Mouse (Mus musculus): Measurements from ENCODE around the gene Zswim1. TPM values are rescaled to one million over a fixed set of nuclear protein-coding genes. Genes with fewer than 3 reads are reported as not detected.
"Not testable (repeated sequence)": the region's sequence is repeated elsewhere in the genome, so short reads cannot be mapped to it uniquely, and the experiment has no call there.

Zswim1 gene
- total RNA-seq, 2 experiments from 2014 or later = 3.5 to 4.5 TPM

DNA sequence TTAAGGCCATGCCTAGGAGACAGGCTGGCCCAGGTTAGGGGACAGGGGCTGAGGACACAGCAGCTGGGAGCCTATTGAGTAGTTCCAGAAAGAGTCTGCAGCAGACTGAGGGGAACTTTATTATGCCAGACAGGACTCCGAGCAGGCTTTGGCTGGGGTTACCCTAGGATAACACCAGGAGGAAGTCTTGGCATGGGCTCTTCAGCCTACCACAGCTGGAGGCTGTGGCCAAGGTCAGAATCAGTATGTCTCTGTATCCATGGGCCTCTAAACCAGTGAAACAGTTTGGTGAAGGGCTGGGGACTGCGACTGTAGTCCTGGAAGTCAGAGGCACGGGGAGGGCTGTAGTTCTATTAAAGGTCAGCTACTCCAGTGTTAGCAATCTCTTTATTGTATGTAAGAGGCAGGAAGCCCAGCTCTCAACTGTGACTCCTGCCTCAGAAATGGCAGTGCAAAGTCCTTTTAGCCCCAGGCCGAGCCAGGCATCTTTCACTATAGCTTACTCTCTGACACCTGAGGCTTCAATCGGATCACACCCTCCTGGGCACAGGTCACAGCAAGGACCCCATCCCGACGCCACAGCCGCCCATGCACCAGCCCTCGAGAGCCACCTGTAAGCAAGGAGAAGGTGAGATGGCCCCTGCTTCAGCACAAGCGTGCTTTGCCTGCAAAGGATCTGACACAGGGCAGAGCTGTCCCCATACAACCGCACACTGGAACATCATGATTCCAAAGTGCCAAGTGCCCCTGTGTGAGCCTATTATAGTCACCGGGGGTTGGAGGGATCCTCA lies 29.9 kb upstream of the Zswim1 start:
- DNase-seq = no peak

DNA sequence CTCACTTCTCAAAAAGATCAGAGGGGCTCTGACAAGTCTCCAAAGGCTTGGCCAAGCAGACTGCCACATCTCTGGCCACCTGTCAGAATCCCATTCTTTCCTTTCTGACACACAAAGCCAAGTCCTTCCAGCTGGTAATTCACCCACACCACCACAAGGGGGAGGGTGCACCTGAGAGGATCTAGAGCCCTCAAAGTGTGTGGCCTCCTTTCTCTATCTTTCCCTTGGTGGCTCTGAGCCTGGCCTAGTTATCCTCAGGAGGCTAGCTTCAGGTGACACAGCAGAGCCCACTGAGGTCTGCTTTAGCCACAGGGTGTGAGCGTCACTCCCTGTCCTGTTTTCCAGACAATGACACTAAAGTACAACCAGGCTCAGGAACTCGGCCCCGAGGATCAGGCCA lies 29.2 kb upstream of the Zswim1 start:
- peak; percentile 59 for DNase-seq

DNA sequence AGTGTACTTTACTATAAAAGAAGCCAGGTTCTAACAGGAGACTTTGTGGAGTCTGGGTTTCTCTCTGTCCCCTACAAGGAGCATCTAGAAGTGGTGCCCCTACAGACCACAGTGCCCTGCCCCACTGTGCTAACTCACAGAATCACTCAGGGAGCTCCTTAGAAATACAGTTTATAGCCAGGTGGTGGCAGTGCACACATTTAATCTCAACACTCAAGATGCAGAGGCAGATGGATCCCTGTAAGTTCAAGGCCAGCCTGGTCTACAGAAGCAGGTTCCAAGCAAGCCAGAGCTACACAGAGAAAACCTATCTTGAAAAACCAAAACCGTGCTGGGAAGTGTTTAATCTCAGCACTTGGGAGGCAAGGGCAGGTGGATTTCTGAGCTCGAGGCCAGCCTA lies 28.7 kb upstream of the Zswim1 start:
- no peak for DNase-seq

GRCm38 (mm10) chr2:164794293-164794692 lies 28.2 kb upstream of the Zswim1 start:
- peak; percentile 88 for DNase-seq

DNA sequence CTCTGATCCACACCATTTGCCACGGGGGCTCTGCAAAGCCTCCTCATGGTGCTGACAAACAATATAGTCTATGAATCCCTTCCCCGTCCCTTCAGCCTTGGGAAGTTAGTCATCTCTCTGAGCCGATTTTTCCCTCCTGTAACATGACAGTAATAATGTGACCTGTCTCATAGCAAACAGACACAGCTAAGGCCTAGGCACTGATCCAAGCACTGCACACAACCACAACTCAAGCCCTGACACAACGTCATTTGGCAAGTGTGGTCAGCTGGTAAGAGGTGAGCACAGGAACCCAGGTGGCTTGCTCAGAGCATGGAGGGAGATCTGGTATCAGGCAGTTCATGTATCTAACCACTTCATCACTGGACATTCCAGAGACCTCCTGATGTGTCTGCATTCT lies 26.6 kb upstream of the Zswim1 start:
- DNase-seq = no peak

DNA sequence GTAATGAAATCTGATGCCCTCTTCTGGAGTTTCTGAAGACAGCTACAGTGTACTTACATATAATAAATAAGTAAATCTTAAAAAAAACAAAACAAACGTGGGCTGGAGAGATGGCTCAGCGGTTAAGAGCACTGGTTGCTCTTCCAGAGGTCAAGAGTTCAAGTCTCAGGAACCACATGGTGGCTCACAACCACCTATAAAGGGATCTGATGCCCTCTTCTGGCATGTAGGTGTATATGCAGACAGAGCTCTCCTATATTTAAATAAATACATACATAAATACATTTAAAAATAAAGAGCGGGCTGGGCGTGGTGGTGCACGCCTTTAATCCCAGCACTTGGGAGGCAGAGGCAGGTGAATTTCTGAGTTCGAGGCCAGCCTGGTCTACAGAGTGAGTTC lies 23.9 kb upstream of the Zswim1 start:
- not testable (repeated sequence) for DNase-seq

- no peak for DNase-seq
These were observed 22.1 kb upstream of the Zswim1 start for GRCm38 (mm10) chr2:164800252-164801004.

- DNase-seq = no peak
These were observed 19.1 kb upstream of the Zswim1 start for GRCm38 (mm10) chr2:164803201-164803920.

DNA sequence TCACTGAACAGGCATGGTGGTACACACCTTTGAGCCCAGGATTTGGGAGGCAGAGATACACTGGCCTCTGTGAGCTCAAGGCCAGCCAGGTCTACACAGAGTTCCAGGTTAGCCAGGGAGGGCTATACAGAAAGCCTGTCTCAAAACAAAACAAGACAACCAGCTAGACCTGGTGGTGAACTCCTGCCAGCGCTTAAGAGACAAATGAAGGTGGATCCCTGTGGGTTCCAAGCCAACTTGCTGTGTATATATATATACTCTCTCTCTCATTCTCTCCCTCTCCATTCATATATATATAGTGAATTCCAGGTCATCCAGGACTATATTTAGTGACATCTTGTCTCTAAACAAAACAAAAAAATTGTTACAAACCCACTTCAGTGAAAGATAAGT lies 18.6 kb upstream of the Zswim1 start:
- no peak for DNase-seq

- peak; percentile 93 for DNase-seq
These were observed 17.8 kb upstream of the Zswim1 start, which contains the start of the genes Acot8 and Zswim3 for GRCm38 (mm10) chr2:164804533-164805331. Gene Acot8, minus strand, starts transcription at chr2:164804882. Gene Zswim3, plus strand, starts transcription at chr2:164805098.

DNA sequence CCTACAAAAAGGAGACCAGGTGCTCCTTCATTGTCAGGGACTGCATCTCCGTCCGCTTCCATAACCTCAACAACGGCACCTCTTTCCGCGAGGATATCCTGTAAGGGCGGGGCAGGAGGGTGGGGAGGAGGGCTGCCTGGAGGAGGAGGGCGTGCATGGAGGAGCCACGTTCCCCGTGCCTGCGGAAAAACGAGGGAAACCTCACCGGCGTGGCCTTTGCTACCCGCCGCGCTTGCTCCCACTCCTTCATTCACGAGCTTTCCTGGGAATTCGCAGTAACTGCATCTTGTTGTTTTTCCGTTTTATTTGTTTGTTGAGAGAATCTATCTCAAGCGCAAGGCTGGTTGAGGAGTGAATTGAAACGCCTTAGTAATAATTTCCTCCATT lies 17.2 kb upstream of the Zswim1 start:
- no peak for DNase-seq

GRCm38 (mm10) chr2:164806614-164807013 lies 15.9 kb upstream of the Zswim1 start:
- DNase-seq = no peak

- DNase-seq = no peak
These were observed 8.9 kb upstream of the Zswim1 start for GRCm38 (mm10) chr2:164813557-164813956.

- DNase-seq = no peak
These were observed 7.1 kb upstream of the Zswim1 start for GRCm38 (mm10) chr2:164815348-164815747.

- no peak for DNase-seq
These were observed 6.7 kb upstream of the Zswim1 start for GRCm38 (mm10) chr2:164815821-164816220.

GRCm38 (mm10) chr2:164817206-164817605 lies 5.3 kb upstream of the Zswim1 start:
- no peak for DNase-seq

GRCm38 (mm10) chr2:164817703-164818102 lies 4.8 kb upstream of the Zswim1 start:
- DNase-seq = no peak

DNA sequence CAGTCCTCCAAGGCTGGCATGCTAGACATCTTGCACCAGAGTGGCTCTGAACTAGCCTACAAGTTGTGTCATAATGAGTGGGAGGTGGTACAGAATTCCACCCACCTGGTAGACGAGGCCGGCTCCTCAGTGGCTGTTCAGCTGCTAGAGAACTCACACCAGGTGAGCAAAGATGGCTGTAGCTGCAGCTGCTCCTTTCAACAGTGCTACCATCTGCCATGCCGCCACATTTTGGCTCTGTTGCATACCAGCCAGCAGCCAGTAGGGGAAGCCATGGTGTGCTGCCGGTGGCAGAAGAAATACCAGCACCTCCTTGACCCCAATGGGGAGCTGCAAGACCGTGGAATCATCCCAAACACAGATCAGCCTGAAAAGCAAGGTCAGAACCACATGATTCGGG lies 1.4 kb upstream of the Zswim1 start:
- DNase-seq = no peak

DNA sequence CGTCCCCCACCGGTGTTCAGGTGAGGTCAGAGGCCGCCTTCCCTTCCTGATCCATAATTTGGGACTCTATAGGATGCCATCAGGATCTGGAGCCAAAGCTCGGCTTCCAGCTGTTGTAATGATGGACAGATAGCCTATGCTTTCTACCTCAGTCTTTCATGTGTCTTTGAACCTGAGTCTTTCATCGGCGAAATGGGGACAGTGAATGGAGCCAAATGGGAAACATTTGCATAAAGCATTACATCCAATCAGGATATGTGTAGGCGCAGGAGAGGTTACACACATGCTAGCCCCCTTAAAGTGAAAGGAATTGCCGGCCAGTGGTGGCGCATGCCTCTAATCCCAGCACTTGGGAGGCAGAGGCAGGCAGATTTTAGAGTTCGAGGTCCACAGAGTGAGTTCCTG lies 697 bp downstream of the Zswim1 start:
- no peak for DNase-seq

DNA sequence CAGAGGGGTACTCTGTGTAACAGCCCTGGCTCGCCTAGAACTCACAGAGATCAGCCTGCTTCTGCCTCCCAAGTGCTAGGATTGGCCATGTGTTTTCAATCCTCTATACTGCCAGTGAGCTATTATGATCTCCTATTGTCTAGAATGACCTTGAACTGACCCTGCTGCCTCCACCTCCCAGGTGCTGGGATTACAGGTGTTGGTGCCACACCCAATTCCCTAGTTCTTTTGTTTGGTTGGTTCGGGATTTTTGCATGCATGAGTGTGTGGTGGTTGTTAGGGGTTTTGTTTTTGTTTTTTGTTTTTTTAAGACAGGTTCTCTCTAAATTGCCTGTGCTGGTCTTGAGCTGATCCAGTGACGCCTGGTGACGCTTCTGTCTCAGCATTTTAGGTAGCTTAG lies 1.5 kb downstream of the Zswim1 start:
- DNase-seq = no peak

- no peak for DNase-seq
These were observed 3.0 kb downstream of the Zswim1 start for GRCm38 (mm10) chr2:164825521-164825920.
